Mouse (Mus musculus) thymus, adult 2 months (tissue): Measurements from ENCODE around the gene Slc4a2.

ENCODE experiments used
- CTCF ChIP-seq: fragments of 200-500 bp; IDR thresholded peaks from 2 replicates; pipeline ENCODE4 v1.5.1; 2012; ENCODE audit warnings: mild to moderate bottlenecking, control low read depth, low read length, moderate library complexity, borderline replicate concordance; ENCODE audit not compliant: control insufficient read depth, poor library complexity, insufficient read depth; ENCODE audit errors: extremely low read depth
- POLR2A ChIP-seq: fragments of 200-500 bp; IDR thresholded peaks from 2 replicates; pipeline ENCODE4 v1.6.1; 2012; ENCODE audit warnings: mild to moderate bottlenecking, low read length, control low read depth, moderate library complexity; ENCODE audit not compliant: control insufficient read depth, poor library complexity, insufficient read depth; ENCODE audit errors: extremely low read depth

- TF ChIP-seq CTCF (no peak), POLR2A (no peak)
These were observed 3.6 kb downstream of the Slc4a2 start for GRCm38 (mm10) chr5:24427285-24427633.
